Mouse (Mus musculus) frontal cortex, adult (tissue): ENCODE data around the gene Rnf38.

Experiments used
- ATAC-seq: cut with Nextera tagmentation; 2 replicates; pipeline ENCODE4 v1.9.2; 2017; ENCODE audit warnings: mild to moderate bottlenecking, moderate library complexity, mixed read lengths; ENCODE audit not compliant: low TSS enrichment

Rnf38 gene

GRCm38 (mm10) chr4:44224141-44224540 lies 9.4 kb downstream of the Rnf38 start:
- no peak for ATAC-seq

- ATAC-seq, result no peak
Measured at GRCm38 (mm10) chr4:44223444-44223843, 10.1 kb downstream of the Rnf38 start.

DNA sequence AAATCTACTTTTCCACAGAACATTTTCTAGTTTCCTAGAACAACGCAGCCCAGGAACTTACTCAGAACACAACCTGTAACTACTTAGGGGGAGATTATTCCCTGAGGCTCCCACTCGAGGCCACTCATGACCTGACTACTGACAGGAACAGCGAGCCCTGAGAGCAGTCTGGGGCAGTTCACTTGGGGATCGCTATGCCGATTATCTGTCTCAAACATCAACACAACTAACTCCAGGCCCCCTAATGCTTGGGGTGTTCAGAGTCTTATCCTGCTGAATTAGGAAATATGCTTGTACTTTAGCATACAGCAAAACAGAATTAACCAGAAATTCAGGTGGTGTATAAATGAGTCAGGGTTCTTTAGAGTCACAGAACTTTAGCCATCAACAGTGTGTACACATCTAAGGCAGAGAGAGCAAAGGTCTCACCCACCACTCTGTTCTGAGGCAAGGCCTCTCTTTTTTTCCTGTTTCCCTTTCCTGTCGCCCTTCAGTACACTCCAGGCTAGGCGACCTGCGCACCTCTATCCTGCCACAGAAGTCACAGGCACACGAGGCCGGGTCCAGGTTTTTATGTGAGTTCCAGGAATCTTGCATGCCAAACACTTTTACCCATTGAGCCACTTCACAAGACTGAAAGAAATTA lies 16.7 kb downstream of the Rnf38 start:
- no peak for ATAC-seq

DNA sequence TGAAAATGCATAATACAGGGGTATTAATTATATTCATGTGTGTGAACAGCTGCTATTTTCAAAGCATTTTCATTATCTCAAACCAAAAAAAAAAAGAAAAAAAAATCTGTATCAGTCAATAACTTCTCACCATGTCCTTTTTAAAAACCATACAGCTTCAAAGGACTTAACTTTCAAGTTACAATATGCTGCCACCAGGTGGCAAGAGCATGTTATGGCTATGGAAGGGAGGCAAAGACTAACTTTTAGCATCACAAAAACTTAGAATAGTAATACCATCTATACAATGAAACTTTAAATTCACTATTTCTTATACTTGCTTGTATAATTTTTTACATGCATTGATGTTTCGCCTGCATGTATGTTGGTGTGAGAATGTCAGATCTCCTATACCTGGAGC lies 33.6 kb downstream of the Rnf38 start:
- no peak for ATAC-seq

DNA sequence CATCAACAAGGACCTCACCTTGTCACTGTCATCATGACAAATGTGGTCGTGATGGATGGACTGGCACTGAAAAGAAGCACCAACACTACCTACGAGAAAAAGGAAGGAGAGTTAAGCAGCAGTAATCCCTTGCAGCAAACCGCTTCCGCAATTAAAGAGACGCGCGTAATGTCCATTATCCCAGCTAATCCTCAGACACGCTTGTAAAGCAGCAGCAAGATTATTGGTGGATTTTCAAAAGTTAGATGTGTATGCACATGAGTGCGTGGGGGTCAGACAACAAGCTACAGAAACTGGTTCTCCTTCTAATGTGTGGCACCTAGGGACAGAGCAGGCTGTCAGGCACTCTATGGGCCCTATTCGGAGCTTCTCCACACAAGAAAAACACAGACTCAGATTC lies 46.2 kb downstream of the Rnf38 start:
- no peak for ATAC-seq

GRCm38 (mm10) chr4:44183862-44184261 lies 49.7 kb downstream of the Rnf38 start:
- ATAC-seq, result no peak

GRCm38 (mm10) chr4:44179748-44180147 lies 53.8 kb downstream of the Rnf38 start:
- ATAC-seq, result peak; percentile 62

DNA sequence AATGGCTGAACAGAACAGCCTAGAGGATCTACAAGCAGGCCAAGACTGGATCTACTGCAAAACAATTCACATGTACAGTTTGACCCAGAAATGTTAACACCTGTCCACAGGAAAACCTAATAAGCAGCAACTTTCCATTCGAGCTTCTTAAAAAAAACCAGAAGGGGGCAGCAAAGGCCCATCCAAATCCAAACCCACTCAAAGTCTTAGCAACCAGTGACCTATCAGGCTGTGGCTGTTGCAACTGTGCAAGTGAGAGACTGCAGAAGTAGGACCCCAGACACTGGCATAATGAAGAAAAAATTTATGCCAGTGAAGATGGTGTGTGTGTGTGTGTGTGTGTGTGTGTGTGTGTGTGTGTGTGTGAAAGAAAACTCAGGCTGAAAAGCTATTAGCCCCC lies 60.4 kb downstream of the Rnf38 start:
- peak; percentile 58 for ATAC-seq

DNA sequence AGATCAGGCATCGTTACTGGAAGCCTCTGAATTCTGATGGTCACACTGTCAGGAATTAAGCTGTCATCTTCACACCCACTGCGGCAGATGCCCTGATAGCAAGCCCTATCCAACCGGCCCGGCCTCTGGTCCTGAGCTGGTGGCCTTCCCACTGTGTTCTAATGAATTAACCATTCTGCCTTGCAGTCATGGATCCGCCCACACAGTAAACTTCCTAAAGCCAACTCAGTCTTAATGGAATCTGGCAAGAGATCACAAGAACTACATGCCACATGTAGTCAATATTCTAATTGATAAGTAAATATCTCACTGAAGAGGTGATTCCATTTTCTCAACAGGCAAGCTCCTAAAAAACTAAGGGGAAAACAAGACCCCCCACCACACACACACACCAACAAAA lies 60.9 kb downstream of the Rnf38 start:
- ATAC-seq, result no peak

- no peak for ATAC-seq
Measured at GRCm38 (mm10) chr4:44169884-44170283, 63.7 kb downstream of the Rnf38 start.

- no peak for ATAC-seq
Measured at GRCm38 (mm10) chr4:44168816-44169215, 64.8 kb downstream of the Rnf38 start.

GRCm38 (mm10) chr4:44168231-44168647 lies 65.3 kb downstream of the Rnf38 start:
- peak; percentile 87 for ATAC-seq

GRCm38 (mm10) chr4:44167397-44168121 lies 66.0 kb downstream of the Rnf38 start:
- peak; percentile 83 for ATAC-seq

DNA sequence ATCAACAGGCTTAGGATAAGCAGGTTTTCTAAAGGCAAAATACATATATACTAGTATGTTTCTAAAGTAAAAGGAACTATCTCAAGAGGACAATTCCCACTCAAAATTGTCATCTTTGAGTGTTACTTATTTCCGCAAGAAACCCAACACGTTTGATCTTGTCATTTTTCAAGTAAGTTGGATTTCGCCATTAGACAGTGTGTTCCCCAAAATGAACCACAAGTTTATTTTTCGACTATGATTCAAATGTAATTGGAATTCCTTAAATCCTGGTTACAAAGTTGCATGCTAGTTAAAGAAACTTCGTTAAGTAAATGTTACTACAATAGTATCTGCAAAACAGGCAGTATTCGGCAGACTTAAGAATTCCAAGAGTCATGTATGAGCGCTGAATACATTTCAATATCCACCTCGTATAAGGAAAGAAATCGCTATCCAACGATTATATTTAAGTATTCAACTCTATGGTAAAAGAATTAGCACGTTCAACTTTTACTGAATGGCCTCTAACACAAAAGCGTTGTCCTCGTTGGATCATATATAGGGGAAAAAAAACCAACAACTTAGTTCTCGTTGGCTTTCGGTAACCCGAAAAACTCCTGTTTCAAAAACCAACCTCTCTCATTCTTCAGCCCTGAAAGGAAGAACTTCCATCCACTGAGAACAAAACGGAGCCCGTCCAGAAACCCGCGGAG lies 66.7 kb downstream of the Rnf38 start:
- ATAC-seq, result no peak

DNA sequence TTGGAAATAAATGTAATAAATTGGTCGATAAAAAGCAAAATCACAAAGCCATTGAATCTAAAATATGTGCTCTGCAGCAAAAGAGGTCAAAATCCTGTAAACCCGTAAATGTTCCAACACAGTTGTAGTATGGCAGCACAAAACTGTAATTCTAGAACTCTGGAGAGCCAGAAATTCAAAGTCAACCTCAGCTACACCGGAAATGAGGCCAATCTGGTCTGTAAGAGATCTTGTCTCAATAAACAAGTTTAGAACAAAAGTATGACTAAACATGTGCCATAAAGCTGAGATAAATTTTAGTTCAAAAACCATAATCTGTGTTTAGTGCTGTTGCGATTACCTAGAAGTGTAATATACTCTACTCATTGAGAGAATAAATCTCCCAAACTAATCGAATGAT lies 69.0 kb downstream of the Rnf38 start:
- no peak for ATAC-seq

- no peak for ATAC-seq
Measured at GRCm38 (mm10) chr4:44163034-44163433, 70.6 kb downstream of the Rnf38 start.

DNA sequence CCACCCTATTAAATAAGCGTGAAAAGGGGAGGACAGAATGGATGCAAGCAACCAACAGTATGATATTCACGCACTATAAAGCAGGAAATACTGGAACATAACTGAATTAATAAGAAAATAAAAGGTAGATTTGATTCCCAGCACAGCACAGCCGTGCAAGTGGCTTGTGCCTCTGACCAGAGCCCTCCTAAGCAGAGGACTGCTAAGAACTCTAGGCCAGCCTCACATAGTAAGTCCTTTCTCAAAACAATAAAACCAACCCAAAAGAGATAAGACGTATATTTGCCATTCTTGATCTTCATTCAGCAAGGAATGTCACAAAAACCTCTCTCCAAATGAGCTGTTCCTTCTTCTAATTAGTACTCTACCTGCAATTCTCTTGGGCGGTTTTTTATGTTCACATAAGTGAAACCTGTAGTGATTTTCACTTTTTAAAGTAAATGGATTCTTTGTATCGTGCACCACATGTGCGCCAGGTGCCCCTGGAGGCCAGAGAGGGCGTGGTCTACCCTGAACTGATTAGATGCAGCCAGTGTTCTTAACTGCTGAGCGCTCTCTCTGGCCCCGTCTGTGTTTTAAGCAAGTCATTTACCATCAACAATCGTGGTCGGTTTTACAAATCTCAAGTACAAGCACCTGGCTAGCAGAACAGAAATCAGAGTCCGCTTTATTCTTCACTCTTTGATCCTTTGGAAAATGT lies 72.4 kb downstream of the Rnf38 start:
- no peak for ATAC-seq

GRCm38 (mm10) chr4:44159839-44160238 lies 73.8 kb downstream of the Rnf38 start:
- no peak for ATAC-seq

DNA sequence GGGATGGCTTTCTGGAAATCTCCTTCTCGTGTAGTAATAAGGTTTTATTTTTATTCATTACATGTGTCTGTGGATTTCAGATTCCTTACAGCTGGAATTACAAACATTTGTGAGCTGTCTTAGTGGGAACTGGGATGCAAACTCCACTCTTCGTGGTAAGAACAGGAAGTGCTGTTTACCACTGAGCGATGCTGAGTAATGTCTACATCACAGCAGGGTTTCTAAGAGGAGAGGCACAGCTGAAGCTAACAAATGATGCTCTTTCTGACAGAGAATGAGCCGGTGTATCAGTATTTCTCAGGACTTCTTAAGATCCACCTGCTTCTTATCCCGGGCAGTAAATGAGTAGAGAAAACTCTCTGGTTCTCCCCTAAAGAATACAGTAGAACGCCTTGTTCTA lies 77.1 kb downstream of the Rnf38 start:
- ATAC-seq, result no peak

GRCm38 (mm10) chr4:44154884-44155283 lies 78.7 kb downstream of the Rnf38 start:
- ATAC-seq, result no peak

DNA sequence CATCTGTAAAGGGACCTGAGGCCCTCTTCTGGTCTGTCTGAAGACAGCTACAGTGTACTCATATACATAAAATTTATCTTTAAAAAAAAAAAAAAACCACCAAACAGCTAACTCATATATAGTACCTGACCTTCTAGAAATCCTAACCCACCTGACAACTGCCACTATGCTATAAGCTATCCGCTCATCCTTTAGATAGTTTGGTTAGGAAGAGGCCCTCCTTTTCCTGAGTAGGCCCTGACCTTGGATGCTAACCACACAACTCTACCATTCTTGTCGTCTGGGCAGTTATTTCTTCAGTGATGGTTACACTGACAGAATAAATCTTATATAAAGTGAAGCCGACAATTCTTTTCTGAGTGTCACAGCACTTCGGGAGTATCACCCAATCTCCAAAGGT lies 80.7 kb downstream of the Rnf38 start:
- no peak for ATAC-seq

GRCm38 (mm10) chr4:44126805-44127204 lies 106.8 kb downstream of the Rnf38 start:
- ATAC-seq, result no peak
